Mouse (Mus musculus) ovary, postnatal 10 days (tissue): ENCODE results near the gene Cd300lf.
A peak's percentile ranks its signal among the peaks of the same experiment; 100 is the strongest.

ENCODE experiments used
- DNase-seq: peaks from one replicate; pipeline ENCODE4 v3.0.0; 2022; ENCODE audit warnings: low spot score

The Cd300lf gene

GRCm38 (mm10) chr11:115133800-115134199, at the start of gene Cd300lf:
TSS of gene Cd300lf (minus strand) at chr11:115133992.
- no peak for DNase-seq

- peak; percentile 74 for DNase-seq
These were observed 48.3 kb upstream of the Cd300lf start for GRCm38 (mm10) chr11:115181913-115182638.

DNA sequence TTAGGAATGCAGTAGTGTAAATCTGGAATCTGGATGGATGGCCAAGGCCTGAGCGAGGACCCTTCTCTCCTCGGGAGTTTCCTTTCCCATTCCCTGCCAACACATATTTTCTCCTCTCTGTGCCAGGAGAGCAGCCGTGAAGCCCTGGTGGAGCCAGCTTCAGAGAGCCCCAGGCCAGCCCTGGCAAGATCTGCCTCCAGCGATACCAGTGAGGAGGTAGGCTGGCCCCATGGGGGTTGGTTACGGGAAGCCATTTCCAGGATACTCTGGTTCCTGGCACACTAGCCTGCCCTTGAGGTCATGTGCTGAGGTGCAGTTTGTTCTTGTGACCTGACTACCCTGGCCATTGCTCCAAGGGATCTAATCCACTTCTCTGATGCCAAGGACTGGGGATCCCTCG, 46.1 kb upstream of the Cd300lf start:
- no peak for DNase-seq

DNA sequence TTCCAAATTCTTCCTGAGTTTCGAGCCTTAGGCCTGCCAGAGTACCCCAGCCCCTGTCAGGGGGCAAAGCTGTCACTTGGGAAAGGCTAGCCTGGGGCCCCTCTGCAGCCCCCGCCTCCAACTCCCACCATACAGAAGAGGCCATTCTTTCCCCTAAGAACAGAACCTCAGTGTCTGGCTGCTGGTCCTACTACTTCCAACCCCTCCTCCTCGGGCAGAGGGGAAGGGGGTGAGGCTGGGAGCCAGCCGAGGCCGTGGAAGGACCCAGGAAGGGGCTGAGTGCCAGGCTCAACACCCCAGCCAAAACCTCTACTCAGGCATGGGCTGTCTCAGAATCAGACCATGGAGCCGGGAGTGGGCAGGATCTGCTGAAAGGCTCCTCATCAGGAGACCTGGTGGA, 45.4 kb upstream of the Cd300lf start:
- DNase-seq, result no peak

DNA sequence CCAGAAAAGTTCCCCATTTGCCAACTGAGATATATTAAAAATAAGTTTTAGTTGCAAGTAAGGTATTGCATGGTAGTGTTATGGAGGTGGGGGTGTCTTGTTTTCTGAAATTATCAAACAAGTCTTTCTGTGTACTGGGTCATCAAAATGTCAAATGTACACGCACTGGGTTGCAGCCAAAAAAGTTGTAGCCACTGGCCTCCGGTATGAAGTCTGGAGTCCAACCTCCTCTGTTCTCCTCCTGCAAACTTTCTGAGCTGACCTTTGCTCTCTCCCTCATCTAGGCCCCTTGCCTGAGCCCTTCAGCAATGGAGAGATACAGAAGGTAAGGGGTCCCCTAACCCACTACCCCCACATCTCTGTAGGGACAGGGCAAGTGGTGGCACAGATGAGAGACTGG, 45.0 kb upstream of the Cd300lf start:
- DNase-seq, result no peak

- DNase-seq, result no peak
These were observed 43.9 kb upstream of the Cd300lf start for GRCm38 (mm10) chr11:115177559-115178195.

DNA sequence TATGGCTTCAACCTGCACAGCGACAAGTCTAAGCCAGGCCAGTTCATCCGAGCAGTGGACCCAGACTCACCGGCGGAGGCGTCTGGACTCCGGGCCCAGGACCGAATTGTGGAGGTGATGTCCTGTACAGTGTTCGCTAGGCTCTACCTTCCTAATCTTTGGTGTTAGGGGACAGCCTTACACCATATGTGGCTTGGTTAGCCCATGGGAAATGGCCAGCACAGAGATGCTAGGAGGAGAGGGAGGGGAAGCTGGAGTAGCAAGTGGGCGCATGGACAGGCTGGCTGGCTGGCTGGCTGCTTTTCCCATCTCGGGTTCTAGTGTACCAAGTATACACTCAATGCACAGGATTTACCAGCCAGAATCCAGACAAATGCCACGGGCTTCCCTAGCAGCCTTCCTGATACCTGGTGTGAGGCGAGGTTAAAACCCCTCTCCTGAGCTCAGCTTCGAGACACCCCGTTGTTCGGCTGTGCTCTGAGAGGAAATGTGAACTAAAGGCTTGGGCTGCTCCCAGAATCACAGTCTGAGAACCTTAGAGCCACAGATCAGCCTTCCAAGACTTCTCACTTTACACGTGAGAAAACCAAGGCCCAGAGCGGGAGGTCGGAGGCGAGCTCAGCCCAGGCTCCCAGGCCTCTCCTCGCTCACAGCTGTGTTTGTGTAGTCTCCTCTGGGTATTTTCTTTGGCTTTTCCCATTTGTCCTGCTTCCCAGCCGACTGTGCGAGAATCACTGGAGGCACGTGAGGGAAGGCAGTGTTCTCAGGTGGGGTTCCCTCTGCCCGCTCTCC, 42.8 kb upstream of the Cd300lf start:
- DNase-seq, result no peak

GRCm38 (mm10) chr11:115173549-115174339, 40.0 kb upstream of the Cd300lf start:
- no peak for DNase-seq

- no peak for DNase-seq
These were observed 39.1 kb upstream of the Cd300lf start for GRCm38 (mm10) chr11:115172825-115173287.

- DNase-seq, result no peak
These were observed 37.3 kb upstream of the Cd300lf start for GRCm38 (mm10) chr11:115171125-115171524.

GRCm38 (mm10) chr11:115169430-115169829, 35.6 kb upstream of the Cd300lf start:
- DNase-seq, result no peak

GRCm38 (mm10) chr11:115167631-115168249, 33.9 kb upstream of the Cd300lf start:
- DNase-seq, result no peak

DNA sequence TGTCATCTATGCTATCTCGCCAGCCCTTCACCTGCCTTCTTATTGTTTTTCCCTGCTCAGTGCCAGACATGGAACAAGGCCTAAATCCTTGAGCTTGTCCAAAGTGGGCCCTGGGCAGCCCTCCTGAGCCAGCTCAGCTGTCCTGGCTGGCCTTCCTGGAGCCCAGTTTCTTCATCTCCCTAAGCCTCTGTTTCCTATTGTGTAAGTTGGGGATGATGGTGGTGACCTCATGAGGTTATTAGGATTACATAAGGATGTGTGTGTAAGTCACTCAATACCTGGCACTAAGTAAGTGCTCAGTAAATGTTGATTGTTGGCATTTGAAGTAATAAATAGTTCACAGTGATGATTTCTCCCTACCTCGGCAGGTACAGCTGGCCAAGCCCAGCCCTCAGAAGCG, 33.0 kb upstream of the Cd300lf start:
- DNase-seq, result no peak

DNA sequence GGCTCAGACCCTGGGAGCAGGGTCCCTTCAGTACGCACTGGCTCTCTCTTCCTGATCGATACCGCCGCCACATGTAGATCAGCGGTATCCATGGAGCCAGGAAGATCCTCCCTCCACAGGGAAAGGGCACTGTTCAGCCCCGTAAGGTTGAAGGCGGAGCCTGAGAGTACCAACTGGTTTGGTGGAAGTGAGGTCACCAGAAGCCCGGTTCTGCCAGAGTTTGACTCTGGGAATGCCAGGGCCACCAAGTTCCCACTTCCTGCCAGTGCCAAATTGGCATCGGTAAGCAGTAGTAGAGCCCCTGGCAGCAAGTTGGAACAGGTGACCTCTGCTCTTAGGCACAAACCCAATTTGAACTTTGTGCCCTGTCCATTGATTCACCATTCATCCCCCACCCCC, 31.2 kb upstream of the Cd300lf start:
- DNase-seq, result no peak

GRCm38 (mm10) chr11:115164341-115164975, 30.7 kb upstream of the Cd300lf start:
- no peak for DNase-seq

DNA sequence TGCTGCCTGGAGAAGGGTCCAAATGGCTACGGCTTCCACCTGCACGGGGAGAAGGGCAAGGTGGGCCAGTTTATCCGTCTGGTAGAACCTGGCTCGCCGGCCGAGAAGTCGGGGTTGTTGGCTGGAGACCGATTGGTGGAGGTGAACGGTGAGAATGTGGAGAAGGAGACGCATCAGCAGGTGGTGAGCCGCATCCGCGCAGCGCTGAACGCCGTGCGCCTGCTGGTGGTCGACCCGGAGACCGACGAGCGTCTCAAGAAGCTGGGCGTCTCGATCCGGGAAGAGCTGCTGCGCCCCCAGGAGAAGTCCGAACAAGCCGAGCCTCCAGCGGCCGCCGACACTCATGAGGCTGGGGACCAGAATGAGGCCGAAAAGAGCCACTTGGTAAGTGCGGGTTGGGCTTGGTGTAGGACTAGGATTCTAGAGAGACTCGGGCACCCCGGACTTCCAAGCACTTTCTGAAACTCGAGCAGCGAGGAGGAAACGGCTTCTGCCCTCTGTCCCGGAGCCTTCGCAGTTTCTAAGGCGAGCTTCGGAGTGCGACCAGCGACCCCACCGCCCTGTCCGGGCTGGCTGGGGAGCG, 29.9 kb upstream of the Cd300lf start:
- no peak for DNase-seq

- peak; percentile 87 for DNase-seq
These were observed 29.2 kb upstream of the Cd300lf start, which contains the start of gene Slc9a3r1 for GRCm38 (mm10) chr11:115162832-115163480. TSS of gene Slc9a3r1 (plus strand) at chr11:115163341.

GRCm38 (mm10) chr11:115162205-115162601, 28.4 kb upstream of the Cd300lf start:
- DNase-seq, result no peak

DNA sequence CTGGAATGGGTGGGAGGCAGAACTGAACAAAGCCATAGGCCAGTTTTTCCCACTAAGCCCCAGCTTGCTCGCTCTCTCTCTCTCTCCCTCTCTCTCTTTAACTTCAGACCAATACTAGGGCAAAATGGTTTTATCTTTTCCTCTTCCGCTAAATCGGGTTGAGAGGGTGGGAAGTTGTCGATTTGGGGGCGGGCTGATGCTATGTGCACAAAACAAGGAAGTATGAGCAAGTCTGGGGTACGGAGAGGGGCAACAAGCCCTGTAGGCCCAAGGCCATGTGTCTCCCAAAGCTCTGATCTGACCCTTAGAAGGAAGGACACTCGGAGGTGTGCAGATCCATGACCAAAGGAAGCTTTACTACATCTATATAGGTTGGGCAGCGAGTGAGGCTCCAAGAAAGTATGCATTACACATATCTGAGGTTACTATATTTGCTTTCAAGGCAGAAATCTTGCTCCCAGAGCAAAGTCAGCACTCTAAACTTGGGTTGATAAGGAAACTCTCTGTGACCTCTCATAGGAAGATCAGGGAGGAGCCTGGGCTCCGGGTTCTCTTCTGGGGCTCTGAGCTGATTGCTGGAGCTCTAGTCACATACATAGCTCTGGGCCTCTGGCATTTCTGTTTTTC, 27.9 kb upstream of the Cd300lf start:
- no peak for DNase-seq
